17 mouse cellular contexts compared by ENCODE assay signal in genomic region chr12:50073684-50074083, GRCm38 (mm10).
A peak's percentile ranks its signal among the peaks of the same experiment; 100 is the strongest.
DNase-seq lines count a peak whose midpoint lies in the region; ATAC-seq lines count a peak whose summit lies in the region.
"Had no signal": no experiment of that assay in that cellular context is flagged by ENCODE, and none has a peak within 500 bp of the region (broad histone marks: within the 10 kb centered on the region; RNA-seq: fewer than 3 reads in every experiment).

No protein-coding gene starts in this region.

- H3K9me3 ChIP-seq in kidney, embryonic 16.5 days (ENCODE audit: low read length): no peaks in the 10 kb centered on the region
- H3K9me3 ChIP-seq: embryonic facial prominence, embryonic 12.5 days; limb, embryonic 15.5 days had no signal

- ATAC-seq in kidney, embryonic 16.5 days (ENCODE audit: low FRiP score, low TSS enrichment): no peak
- ATAC-seq: forebrain, postnatal 0 days; hindbrain, postnatal 0 days had no signal

- peak; percentile 22 to 34 for DNase-seq in cerebellum, postnatal 10 days
- no peak for DNase-seq in cerebellum, adult 11-12 months
- DNase-seq in kidney, postnatal 25 days: peak; percentile 6 to 37
- peak; percentile 11 to 15 for DNase-seq in kidney, postnatal 36 days
- peak; percentile 9 for DNase-seq in right cerebral cortex, postnatal 14 days
- no peak for DNase-seq in heart, adult 18-20 months
- DNase-seq in gastrocnemius, postnatal 4 days (ENCODE audit: low spot score in 2 of 2): no peak
- DNase-seq: cerebellum, adult 9-10 months; forebrain, postnatal 0 days; heart, postnatal 10 days; spleen, adult 18-20 months; thymus, adult 2 months had no signal

- no peak overlapping the region for H3K4me3 ChIP-seq in kidney, embryonic 16.5 days (ENCODE audit: low read length)
- H3K4me3 ChIP-seq: embryonic facial prominence, embryonic 12.5 days; limb, embryonic 15.5 days; myocyte had no signal

- H3K4me2 ChIP-seq in kidney, embryonic 16.5 days (replicated peaks; ENCODE audit: low read depth, low read length): no peak overlapping the region
- H3K4me2 ChIP-seq: embryonic facial prominence, embryonic 12.5 days; limb, embryonic 15.5 days had no signal

- WGBS in kidney, embryonic 16.5 days: 63% methylated on average over 2 of the region's 2 CpGs

- no peaks in the 10 kb centered on the region for H3K27me3 ChIP-seq in kidney, embryonic 16.5 days (ENCODE audit: insufficient read depth, low read length)
- H3K27me3 ChIP-seq: embryonic facial prominence, embryonic 12.5 days; limb, embryonic 15.5 days had no signal

- H3K27ac ChIP-seq in kidney, embryonic 16.5 days (ENCODE audit: low read length): no peak overlapping the region
- H3K27ac ChIP-seq: embryonic facial prominence, embryonic 12.5 days; hindbrain, postnatal 0 days; limb, embryonic 15.5 days had no signal

- no peak overlapping the region for H3K9ac ChIP-seq in kidney, embryonic 16.5 days (replicated peaks; ENCODE audit: low read length)
- H3K9ac ChIP-seq: embryonic facial prominence, embryonic 12.5 days; forebrain, postnatal 0 days; limb, embryonic 15.5 days had no signal

- no peaks in the 10 kb centered on the region for H3K36me3 ChIP-seq in kidney, embryonic 16.5 days (ENCODE audit: insufficient read depth, low read length)
- H3K36me3 ChIP-seq: embryonic facial prominence, embryonic 12.5 days; limb, embryonic 15.5 days had no signal

- H3K4me1 ChIP-seq in kidney, embryonic 16.5 days (ENCODE audit: insufficient read depth, low read length): no peaks in the 10 kb centered on the region
- H3K4me1 ChIP-seq: embryonic facial prominence, embryonic 12.5 days; limb, embryonic 15.5 days had no signal

Comparison
In these comparisons a context has a peak if more than half of its experiments do, and no peak if none do; other contexts are left out.
1. DNase-seq: peak in cerebellum, postnatal 10 days (2 of 2), kidney, postnatal 25 days (2 of 2), kidney, postnatal 36 days (2 of 2) and right cerebral cortex, postnatal 14 days (single experiment); none in cerebellum, adult 11-12 months (single experiment), heart, adult 18-20 months (0 of 2) and gastrocnemius, postnatal 4 days (0 of 2).